Mouse (Mus musculus) mouse embryonic stem cell (cell line): ENCODE results near the gene Ccr7.

ENCODE experiments used
- in situ Hi-C, 2 experiments: fragments of 300-500 bp; cut with MboI; formaldehyde crosslinking; loops; 1 replicate in 1 of 2; 3 replicates in 1 of 2; pipeline ENCODE4 v1.14.3; 2019 to 2020; ENCODE audit warnings: low sequenced_read_pairs in 2 of 2, low pct_unique_long_range_greater_than_20kb in 1 of 2, mixed read lengths in 1 of 2; ENCODE audit not compliant: unreplicated experiment in 1 of 2

The Ccr7 gene

DNA sequence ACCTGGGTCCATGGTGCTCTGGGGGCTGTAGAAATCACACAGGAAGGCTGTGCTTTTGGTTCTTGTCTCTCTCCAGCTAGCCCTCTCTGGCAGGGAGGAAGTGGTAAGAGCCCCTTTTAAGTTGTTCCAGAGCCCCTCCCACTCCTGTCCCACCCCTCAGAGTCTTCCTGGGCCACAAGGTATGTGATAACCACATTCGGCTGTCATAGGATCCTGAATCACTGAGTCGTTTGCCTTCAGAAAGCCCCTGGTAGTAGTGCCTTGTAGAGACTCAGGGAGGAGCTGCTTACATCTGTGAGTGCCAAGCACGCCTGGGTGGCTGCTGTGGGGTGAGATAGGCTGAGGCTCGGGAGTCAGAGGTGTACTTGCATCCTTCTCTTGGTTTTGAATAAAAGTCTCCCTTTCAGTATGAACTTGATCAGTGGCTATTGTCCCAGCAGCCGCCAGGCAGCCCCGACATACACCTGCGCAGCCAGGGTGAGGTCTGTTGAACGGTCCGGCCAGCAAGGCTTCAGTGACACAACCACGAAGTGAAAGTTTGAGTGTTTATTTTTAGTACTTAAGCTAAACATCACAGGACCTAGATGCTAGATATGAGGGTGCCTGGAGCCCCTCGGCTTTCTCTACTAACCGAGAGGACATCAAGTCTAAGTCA is at the start of gene Ccr7:
Ccr7 (minus strand) TSS at position 91 of the 655 bp plus-strand sequence.
- in situ Hi-C loops, result loop anchor here in 1 of 2 experiments (10.0 kb wide), 1 partner anchor 180 kb away; no protein-coding TSS in a partner anchor

DNA sequence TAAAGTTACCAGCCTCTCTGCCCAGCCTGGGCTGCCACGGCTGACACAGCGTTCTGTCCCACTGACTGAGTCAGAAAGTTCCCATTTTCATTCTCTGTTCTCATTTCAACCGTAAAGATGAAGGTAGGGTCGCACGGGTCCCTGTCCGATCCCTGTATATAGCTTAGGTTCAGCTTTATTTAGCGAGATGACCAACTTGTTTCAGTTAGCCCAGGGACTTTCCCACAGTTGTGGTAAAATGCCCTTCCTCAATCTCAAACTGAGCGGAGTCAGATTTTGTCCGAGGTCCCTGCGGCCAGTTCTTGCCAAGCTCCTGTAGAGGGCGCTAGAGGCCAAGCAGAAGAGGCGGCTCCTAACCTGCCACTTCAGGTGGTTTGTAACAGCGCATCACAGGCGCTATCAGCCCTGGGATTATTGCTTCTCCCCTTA is 34.3 kb upstream of the Ccr7 start:
- in situ Hi-C loops, result no loop called here

DNA sequence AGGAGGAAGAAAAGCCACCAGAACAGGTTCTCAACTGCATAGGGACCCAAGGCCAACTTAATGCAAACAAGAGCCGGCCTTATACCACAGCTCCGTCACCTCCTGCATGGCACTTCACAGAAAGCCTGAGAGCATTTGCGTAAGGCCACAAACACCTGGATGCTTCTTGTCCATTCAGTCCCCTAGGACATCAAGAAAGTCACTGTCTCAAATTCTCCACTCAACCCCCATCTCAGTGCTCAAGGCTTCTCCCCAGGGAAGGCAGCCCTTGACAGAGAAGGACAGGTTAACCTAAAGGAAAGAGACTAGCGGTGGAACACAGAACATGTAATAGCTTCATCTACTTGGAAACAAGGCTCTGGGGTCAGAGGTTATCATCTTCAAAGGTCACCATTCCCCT is 32.5 kb upstream of the Ccr7 start:
- in situ Hi-C loops, result no loop called here

- in situ Hi-C loops, result no loop called here
Observed at GRCm38 (mm10) chr11:99186836-99187235, 32.0 kb upstream of the Ccr7 start.

- in situ Hi-C loops, result no loop called here
Observed at GRCm38 (mm10) chr11:99182575-99182974, 27.7 kb upstream of the Ccr7 start.

DNA sequence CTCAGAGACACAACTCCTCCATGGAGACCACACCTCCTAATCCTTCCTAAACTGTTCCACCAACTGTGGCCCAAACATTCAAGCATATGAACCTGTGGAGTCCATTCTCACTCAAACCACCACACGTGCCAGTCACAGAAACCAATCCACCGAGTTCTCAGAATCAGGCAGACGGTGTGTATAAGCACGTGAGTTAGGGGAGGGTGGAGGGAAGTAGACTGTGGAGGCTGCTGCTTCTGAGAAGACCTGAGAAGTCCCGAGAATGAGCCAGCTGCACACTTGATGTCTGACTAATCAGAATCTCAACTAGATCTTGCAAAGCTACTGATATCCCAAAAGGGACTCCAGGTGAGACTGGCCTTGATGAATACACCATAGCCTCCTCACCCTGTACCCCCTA is 25.2 kb upstream of the Ccr7 start:
- in situ Hi-C loops, result no loop called here

- in situ Hi-C loops, result loop anchor here in 1 of 2 experiments (10.0 kb wide), 1 partner anchor 117 kb away; no protein-coding TSS in a partner anchor
Observed at GRCm38 (mm10) chr11:99177925-99178198, 23.0 kb upstream of the Ccr7 start.

DNA sequence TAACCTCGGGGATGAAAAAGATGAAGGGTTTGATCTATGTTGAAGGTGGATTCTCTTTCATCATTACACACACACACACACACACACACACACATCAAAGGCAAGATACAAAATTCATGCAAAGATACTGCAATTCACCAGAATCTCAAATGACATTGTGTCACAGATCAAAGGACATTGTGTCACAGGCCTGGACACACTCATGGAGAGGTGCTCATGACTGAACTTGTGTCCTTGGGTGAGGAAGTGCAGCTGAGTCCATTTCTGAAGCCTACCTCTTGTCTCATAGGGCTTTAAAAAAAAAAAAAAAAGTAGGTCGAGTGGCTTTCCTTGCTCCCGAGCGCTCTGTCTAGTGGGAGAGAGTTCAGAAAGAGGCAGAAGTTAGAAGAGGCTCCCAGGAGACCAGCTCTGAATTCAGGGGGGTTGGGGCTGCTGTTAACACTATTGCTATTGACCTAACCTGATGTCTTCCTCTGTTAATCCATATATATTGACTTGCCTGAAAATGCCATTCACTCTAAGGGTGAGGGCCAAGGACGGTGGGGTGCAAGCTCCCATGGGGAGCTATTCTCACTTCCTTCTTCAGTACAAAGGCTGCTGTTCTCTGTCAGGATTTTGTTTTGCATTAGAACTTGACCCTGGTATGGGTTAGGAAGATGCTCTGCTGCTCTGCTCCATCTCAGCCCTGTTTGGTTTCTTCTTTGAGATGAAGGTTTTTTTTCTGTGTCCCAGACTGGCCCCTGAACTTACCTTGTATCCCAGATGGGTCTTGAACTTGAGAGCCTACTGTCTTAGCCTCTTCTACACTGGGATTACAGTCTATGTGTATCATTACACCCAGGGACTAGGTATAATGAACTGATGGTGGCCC is 22.4 kb upstream of the Ccr7 start:
- in situ Hi-C loops, result loop anchor here in 1 of 2 experiments (10.0 kb wide), 1 partner anchor 118 kb away; no protein-coding TSS in a partner anchor

- in situ Hi-C loops, result loop anchor here in 1 of 2 experiments (10.0 kb wide), 1 partner anchor 123 kb away; no protein-coding TSS in a partner anchor
Observed at GRCm38 (mm10) chr11:99172002-99172401, 17.1 kb upstream of the Ccr7 start.

DNA sequence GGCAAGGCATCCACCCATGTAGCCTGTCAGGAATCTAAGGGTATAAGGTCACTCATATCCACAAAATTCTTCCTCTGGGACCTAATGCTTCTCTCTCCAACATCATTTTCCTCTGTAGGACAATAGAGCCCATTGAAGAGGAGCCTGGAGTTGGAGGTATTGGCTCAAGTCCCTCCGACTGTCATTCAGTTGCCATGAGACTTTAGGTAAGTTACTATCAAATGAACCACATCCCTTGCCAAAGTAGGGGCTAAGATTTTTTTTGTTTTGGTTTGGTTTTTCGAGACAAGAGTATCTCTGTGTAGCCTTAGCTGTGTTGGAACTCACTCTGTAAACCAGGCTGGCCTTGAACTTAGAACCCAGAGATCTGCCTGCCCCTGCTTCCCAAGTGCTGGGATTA is 16.6 kb upstream of the Ccr7 start:
- in situ Hi-C loops, result loop anchor here in 1 of 2 experiments (10.0 kb wide), 1 partner anchor 123 kb away; no protein-coding TSS in a partner anchor

DNA sequence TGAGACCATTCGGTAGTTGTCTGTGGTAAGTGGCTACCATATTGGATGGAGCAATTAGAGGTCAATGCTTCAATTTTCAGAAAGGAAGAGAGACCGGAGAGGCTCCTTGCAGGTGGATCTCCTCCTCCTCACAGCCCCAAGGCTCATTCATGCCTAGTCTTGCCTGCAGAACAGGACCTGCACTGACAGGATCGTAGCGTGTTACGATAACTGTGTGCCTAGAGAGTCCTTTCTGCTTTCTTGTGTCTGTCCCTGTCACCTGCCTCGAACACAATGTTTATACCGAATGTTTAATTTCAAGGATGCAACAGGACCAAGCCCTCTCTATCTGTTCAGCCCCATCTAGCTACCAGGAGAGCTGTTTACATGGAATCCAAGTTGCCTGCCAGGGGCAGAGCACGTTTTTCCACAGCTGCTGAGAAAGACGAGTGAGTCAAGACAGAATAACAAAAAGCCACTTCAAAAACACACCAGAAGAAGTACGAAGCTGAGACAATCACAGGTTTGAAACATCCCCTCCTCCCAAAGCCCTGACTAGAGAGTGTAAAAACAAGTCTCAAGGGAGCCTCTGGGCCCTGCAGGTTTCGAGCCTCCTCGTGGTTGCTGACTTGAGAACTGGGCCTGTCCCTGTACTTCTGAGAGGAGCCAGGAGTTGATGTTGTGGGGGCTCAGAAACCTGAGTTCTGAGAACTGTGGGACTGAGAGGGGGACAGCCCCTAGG is 15.8 kb upstream of the Ccr7 start:
- in situ Hi-C loops, result loop anchor here in 1 of 2 experiments (10.0 kb wide), 1 partner anchor 124 kb away; no protein-coding TSS in a partner anchor

DNA sequence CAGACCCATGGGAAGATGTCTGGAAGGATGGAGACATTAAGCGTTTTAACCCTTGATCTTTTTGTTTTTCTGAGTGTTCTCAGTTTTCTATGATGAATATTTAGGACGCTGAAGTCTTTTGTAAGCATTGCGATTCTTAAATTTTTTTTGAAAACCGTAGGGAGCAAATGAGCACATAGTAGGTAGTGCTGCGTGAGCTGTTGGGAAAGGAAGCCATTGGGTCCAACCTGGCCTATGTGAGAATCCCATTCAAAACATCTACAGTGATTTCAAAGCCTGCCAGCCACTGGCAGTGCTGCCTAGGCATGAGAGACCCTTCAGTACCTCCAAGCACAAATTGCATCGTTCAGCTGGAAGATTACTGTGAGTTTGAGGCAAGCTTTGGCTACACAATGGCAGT is 15.1 kb upstream of the Ccr7 start:
- in situ Hi-C loops, result loop anchor here in 1 of 2 experiments (10.0 kb wide), 1 partner anchor 125 kb away; no protein-coding TSS in a partner anchor

GRCm38 (mm10) chr11:99169438-99169837 is 14.6 kb upstream of the Ccr7 start:
- in situ Hi-C loops, result no loop called here

- in situ Hi-C loops, result no loop called here
Observed at GRCm38 (mm10) chr11:99168030-99168474, 13.2 kb upstream of the Ccr7 start.

DNA sequence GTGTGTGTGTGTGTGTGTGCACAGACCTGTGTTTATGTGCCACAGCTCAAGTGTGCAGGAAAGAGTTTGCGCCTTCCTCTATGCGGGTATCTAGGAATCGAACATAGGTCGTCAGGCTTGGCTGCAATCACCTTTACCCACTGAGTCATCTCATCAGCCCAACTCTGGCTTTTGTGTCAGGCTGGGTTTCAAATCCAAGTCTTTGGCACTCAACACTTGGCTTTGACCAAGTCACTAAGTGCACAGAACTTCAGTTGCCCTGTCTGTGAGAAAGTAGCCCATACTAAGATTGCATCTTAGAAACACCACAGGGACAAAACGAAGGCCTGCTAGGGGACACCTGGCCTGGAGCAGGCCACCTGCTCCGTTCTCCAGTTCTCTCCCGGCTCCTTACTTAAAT is 12.7 kb upstream of the Ccr7 start:
- in situ Hi-C loops, result no loop called here

DNA sequence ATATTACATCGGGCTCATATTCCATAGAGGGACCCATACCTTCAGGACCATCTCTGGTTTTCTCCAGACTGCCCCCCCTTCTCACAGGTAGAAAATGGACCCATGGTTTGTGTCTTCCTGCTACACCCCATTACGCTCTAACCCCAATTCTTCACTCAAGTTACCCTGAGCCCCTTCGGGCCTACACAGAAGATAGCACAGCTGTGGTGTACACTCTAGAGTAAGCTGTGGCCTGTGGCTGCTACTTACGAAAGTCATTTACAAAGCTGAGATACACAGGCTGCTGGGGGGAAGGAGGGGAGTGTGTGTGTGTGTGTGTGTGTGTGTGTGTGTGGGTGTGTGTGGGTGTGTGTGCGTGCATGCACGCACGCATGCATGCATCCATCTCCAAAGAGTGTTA is 11.4 kb upstream of the Ccr7 start:
- in situ Hi-C loops, result no loop called here

GRCm38 (mm10) chr11:99165031-99165752 is 10.3 kb upstream of the Ccr7 start:
- in situ Hi-C loops, result no loop called here

- in situ Hi-C loops, result no loop called here
Observed at GRCm38 (mm10) chr11:99162972-99163686, 8.3 kb upstream of the Ccr7 start.
